Mouse (Mus musculus): ENCODE data around the gene Src. TPM values are rescaled to one million over a fixed set of nuclear protein-coding genes. Genes with fewer than 3 reads are reported as not detected.
"Not testable (repeated sequence)": the region's sequence is repeated elsewhere in the genome, so short reads cannot be mapped to it uniquely, and the experiment has no call there.

Src gene
- polyA plus RNA-seq, 1 experiment from 2014 or later = 32.5 TPM

GRCm38 (mm10) chr2:157468130-157468796 is 50.0 kb downstream of the Src start:
- peaks cover 65% of the 10 kb centered on the region for H3K36me3 ChIP-seq
- H3K27ac ChIP-seq (replicated peaks) = no peak overlapping the region
- WGBS = 80% methylated on average over 8 of the region's 8 CpGs
- no peak overlapping the region for H3K9ac ChIP-seq
- no peak overlapping the region for H3K4me3 ChIP-seq
- peaks cover 61% of the 10 kb centered on the region for H3K4me1 ChIP-seq (replicated peaks)
- no peaks in the 10 kb centered on the region for H3K27me3 ChIP-seq
- no peaks in the 10 kb centered on the region for H3K9me3 ChIP-seq
- no peak overlapping the region for H3K4me2 ChIP-seq
- no peak for ATAC-seq (ENCODE audit: low read depth)

GRCm38 (mm10) chr2:157471292-157471691 is 53.0 kb downstream of the Src start:
- Histone ChIP-seq H3K27me3 (no peaks in the 10 kb centered on the region), H3K4me1 (replicated peaks) (peaks cover 61% of the 10 kb centered on the region), H3K27ac (replicated peaks) (peak overlapping the region; percentile 52), H3K9ac (no peak overlapping the region), H3K9me3 (no peaks in the 10 kb centered on the region), H3K4me3 (no peak overlapping the region), H3K36me3 (peaks cover 55% of the 10 kb centered on the region), H3K4me2 (no peak overlapping the region)
- 72% methylated on average over 7 of the region's 7 CpGs for WGBS
- no peak for ATAC-seq (ENCODE audit: low read depth)

GRCm38 (mm10) chr2:157471737-157472136 is 53.5 kb downstream of the Src start:
- WGBS = 72% methylated on average over 6 of the region's 6 CpGs
- peaks cover 62% of the 10 kb centered on the region for H3K4me1 ChIP-seq (replicated peaks)
- H3K4me2 ChIP-seq = no peak overlapping the region
- peaks cover 51% of the 10 kb centered on the region for H3K36me3 ChIP-seq
- ATAC-seq (ENCODE audit: low read depth) = no peak
- H3K27ac ChIP-seq (replicated peaks) = peak overlapping the region; percentile 52
- no peaks in the 10 kb centered on the region for H3K9me3 ChIP-seq
- H3K4me3 ChIP-seq = no peak overlapping the region
- no peaks in the 10 kb centered on the region for H3K27me3 ChIP-seq
- no peak overlapping the region for H3K9ac ChIP-seq

GRCm38 (mm10) chr2:157472469-157472868 is 54.2 kb downstream of the Src start:
- peaks cover 68% of the 10 kb centered on the region for H3K4me1 ChIP-seq (replicated peaks)
- 63% methylated on average over 4 of the region's 4 CpGs for WGBS

GRCm38 (mm10) chr2:157474269-157474729 is 56.1 kb downstream of the Src start:
- WGBS = under 1% methylated on average over 6 of the region's 6 CpGs
- no peaks in the 10 kb centered on the region for H3K9me3 ChIP-seq
- peaks cover 82% of the 10 kb centered on the region for H3K4me1 ChIP-seq (replicated peaks)
- H3K4me3 ChIP-seq = no peak overlapping the region
- peak overlapping the region; percentile 97 for H3K27ac ChIP-seq (replicated peaks)
- H3K36me3 ChIP-seq = peaks cover 25% of the 10 kb centered on the region
- no peak for ATAC-seq (ENCODE audit: low read depth)
- H3K9ac ChIP-seq = peak overlapping the region; percentile 68
- no peak overlapping the region for H3K4me2 ChIP-seq
- no peaks in the 10 kb centered on the region for H3K27me3 ChIP-seq

More at GRCm38 (mm10) chr2:157472469-157472868, 54.2 kb downstream of the Src start:
- peaks cover 43% of the 10 kb centered on the region for H3K36me3 ChIP-seq
- H3K9me3 ChIP-seq = no peaks in the 10 kb centered on the region
- H3K4me2 ChIP-seq = no peak overlapping the region
- peak overlapping the region; percentile 68; the same call in 1 of the 2 replicates for H3K9ac ChIP-seq
- peak overlapping the region; percentile 97 for H3K27ac ChIP-seq (replicated peaks)
- no peaks in the 10 kb centered on the region for H3K27me3 ChIP-seq
- ATAC-seq (ENCODE audit: low read depth) = no peak
- no peak overlapping the region for H3K4me3 ChIP-seq

GRCm38 (mm10) chr2:157475437-157476379 is 57.5 kb downstream of the Src start:
- H3K36me3 ChIP-seq = peaks cover 11% of the 10 kb centered on the region
- H3K4me2 ChIP-seq = peak overlapping the region; percentile 13; the same call in 1 of the 2 replicates
- H3K9ac ChIP-seq = peak overlapping the region; percentile 68
- WGBS = 11% methylated on average over 13 of the region's 13 CpGs
- H3K27ac ChIP-seq (replicated peaks) = peak overlapping the region; percentile 97
- H3K9me3 ChIP-seq = no peaks in the 10 kb centered on the region
- peak; percentile 71 for ATAC-seq (ENCODE audit: low read depth)
- no peaks in the 10 kb centered on the region for H3K27me3 ChIP-seq
- H3K4me3 ChIP-seq = no peak overlapping the region
- peaks cover 88% of the 10 kb centered on the region for H3K4me1 ChIP-seq (replicated peaks)

GRCm38 (mm10) chr2:157478651-157479050 is 60.4 kb downstream of the Src start:
- Histone ChIP-seq H3K4me2 (no peak overlapping the region), H3K4me1 (replicated peaks) (peaks cover 86% of the 10 kb centered on the region), H3K27me3 (no peaks in the 10 kb centered on the region), H3K9ac (no peak overlapping the region), H3K4me3 (no peak overlapping the region), H3K36me3 (no peaks in the 10 kb centered on the region), H3K27ac (replicated peaks) (0 out of 2 replicates have a peak overlapping the region, but pooled peaks have one; percentile 38), H3K9me3 (no peaks in the 10 kb centered on the region)
- no peak for ATAC-seq (ENCODE audit: low read depth)
- 55% methylated on average over 8 of the region's 8 CpGs for WGBS

GRCm38 (mm10) chr2:157479858-157480568 is 61.8 kb downstream of the Src start:
- Histone ChIP-seq H3K9me3 (no peaks in the 10 kb centered on the region), H3K36me3 (no peaks in the 10 kb centered on the region), H3K4me3 (no peak overlapping the region), H3K4me1 (replicated peaks) (peaks cover 73% of the 10 kb centered on the region), H3K9ac (0 out of 2 replicates have a peak overlapping the region, but pooled peaks have one; percentile 17), H3K27ac (replicated peaks) (no peak overlapping the region), H3K27me3 (no peaks in the 10 kb centered on the region), H3K4me2 (no peak overlapping the region)
- no peak; the same call in 1 of the 2 replicates for ATAC-seq (ENCODE audit: low read depth)
- WGBS = 60% methylated on average over 15 of the region's 15 CpGs

GRCm38 (mm10) chr2:157482729-157483128 is 64.5 kb downstream of the Src start:
- Histone ChIP-seq H3K27me3 (no peaks in the 10 kb centered on the region), H3K4me2 (no peak overlapping the region), H3K9ac (peak overlapping the region; percentile 65), H3K9me3 (no peaks in the 10 kb centered on the region), H3K4me1 (replicated peaks) (peaks cover 66% of the 10 kb centered on the region), H3K27ac (replicated peaks) (peak overlapping the region; percentile 79), H3K4me3 (no peak overlapping the region), H3K36me3 (no peaks in the 10 kb centered on the region)
- no peak for ATAC-seq (ENCODE audit: low read depth)
- WGBS = 26% methylated on average over 12 of the region's 12 CpGs

- H3K9ac ChIP-seq; H3K9me3 ChIP-seq; H3K4me2 ChIP-seq; H3K27me3 ChIP-seq; H3K27ac ChIP-seq (replicated peaks); ATAC-seq (ENCODE audit: low read depth); H3K36me3 ChIP-seq; H3K4me3 ChIP-seq: not testable (repeated sequence)
- peaks cover 39% of the 10 kb centered on the region for H3K4me1 ChIP-seq (replicated peaks)
- WGBS = 74% methylated on average over 5 of the region's 5 CpGs
Observed at GRCm38 (mm10) chr2:157486559-157486958, 68.3 kb downstream of the Src start.

GRCm38 (mm10) chr2:157486981-157487656 is 68.9 kb downstream of the Src start:
- Histone ChIP-seq H3K4me1 (replicated peaks) (peaks cover 33% of the 10 kb centered on the region), H3K4me3 (no peak overlapping the region), H3K27me3 (no peaks in the 10 kb centered on the region), H3K9me3 (no peaks in the 10 kb centered on the region), H3K36me3 (no peaks in the 10 kb centered on the region), H3K4me2 (no peak overlapping the region), H3K9ac (peak overlapping the region; percentile 2), H3K27ac (replicated peaks) (peak overlapping the region; percentile 59)
- ATAC-seq (ENCODE audit: low read depth) = no peak
- 39% methylated on average over 7 of the region's 7 CpGs for WGBS

Measured in neural tube, embryonic 13.5 days (tissue).